Mouse (Mus musculus) G1E (cell line): Measurements from ENCODE around the gene Tmprss13.

Experiments
- CTCF ChIP-seq: IDR thresholded peaks from 2 replicates; pipeline ENCODE4 v1.5.1; 2012; ENCODE audit warnings: low read depth, low read length, inconsistent platforms, mixed read lengths
- GATA1 ChIP-seq: IDR thresholded peaks from 2 replicates; pipeline ENCODE4 v1.6.1; 2012; ENCODE audit warnings: borderline replicate concordance, low read length, inconsistent platforms, mixed read lengths
- GATA2 ChIP-seq: IDR thresholded peaks from 2 replicates; pipeline ENCODE4 v1.6.1; 2012; ENCODE audit warnings: low read depth, low read length, inconsistent platforms, borderline replicate concordance

GRCm38 (mm10) chr9:45318855-45319254 lies at the start of gene Tmprss13:
- no peak for TF ChIP-seq GATA1
- TF ChIP-seq GATA2, result no peak
- no peak for TF ChIP-seq CTCF
